8 mouse cellular contexts compared by ENCODE assay signal in the genomic region with DNA sequence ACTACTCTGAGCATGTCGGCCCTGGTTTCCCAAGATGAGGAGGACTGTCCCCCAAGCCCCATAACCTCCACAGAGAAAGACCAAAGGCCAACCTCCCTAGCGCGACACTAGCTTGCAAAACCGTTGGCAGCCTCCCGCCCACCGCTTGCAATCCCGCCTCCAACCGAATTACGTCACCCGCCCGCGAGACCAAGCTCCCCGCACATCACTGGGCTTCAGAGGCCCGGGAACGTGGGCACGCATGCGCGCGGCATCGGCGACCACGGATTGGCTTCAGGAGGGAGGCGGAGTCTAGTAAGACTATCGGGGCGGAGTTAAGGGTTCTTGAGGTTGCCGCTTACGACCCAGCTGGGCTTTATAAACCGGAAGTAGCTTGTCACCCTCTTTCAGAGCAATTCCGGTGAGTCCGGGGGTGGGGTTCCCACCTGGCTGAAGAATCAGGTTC. TPM values are rescaled to one million over a fixed set of nuclear protein-coding genes. Genes with fewer than 3 reads are reported as not detected.
DNase-seq lines count a peak whose midpoint lies in the region; ATAC-seq and TF ChIP-seq lines count a peak whose summit lies in the region.

TSS of gene Cntrob (minus strand) at position 109 of the 445 bp plus-strand sequence.
TSS of gene Trappc1 (plus strand) at position 314 of the 445 bp plus-strand sequence.

- WGBS in forebrain, embryonic 16.5 days, result under 1% methylated on average over 30 of the region's 30 CpGs
- under 1% methylated on average over 30 of the region's 30 CpGs for WGBS in lung, embryonic 14.5 days
- under 1% methylated on average over 30 of the region's 30 CpGs for WGBS in olfactory bulb, adult 2 months
- under 1% methylated on average over 30 of the region's 30 CpGs for WGBS in thymus, adult 2 months

- peaks cover 59% of the 10 kb centered on the region for H3K4me1 ChIP-seq in G1E (ENCODE audit: insufficient read depth, low read depth, low read length)
- H3K4me1 ChIP-seq in forebrain, embryonic 16.5 days (replicated peaks; ENCODE audit: control insufficient read depth, insufficient read depth, low read length), result peaks cover 46% of the 10 kb centered on the region
- peaks cover 20% of the 10 kb centered on the region for H3K4me1 ChIP-seq in lung, embryonic 14.5 days (ENCODE audit: insufficient read depth)
- H3K4me1 ChIP-seq in olfactory bulb, adult 2 months (ENCODE audit: control insufficient read depth, insufficient read depth, low read length), result peaks cover 36% of the 10 kb centered on the region
- peaks cover 41% of the 10 kb centered on the region for H3K4me1 ChIP-seq in thymus, adult 2 months (replicated peaks; ENCODE audit: control insufficient read depth, insufficient read depth, low read length)

- TF ChIP-seq POLR2A in olfactory bulb, adult 2 months (IDR thresholded peaks at IDR 0.05; ENCODE audit: insufficient read depth, low read depth, low read length), result peak; percentile 89
- peak; percentile 95 for TF ChIP-seq POLR2A in thymus, adult 2 months (IDR thresholded peaks at IDR 0.05; ENCODE audit: control insufficient read depth, extremely low read depth, insufficient read depth, low read length, poor library complexity)

- ATAC-seq in G1E (ENCODE audit: extremely low read depth, insufficient number of reproducible peaks, low FRiP score, poor library complexity, severe bottlenecking), result peak; percentile 91
- peak; percentile 96 for ATAC-seq in forebrain, embryonic 16.5 days
- peak; percentile 92 for ATAC-seq in lung, embryonic 14.5 days (ENCODE audit: insufficient read depth)

- peak within 1 kb of the TSS; percentile 91 for H3K27ac ChIP-seq in forebrain, embryonic 16.5 days (ENCODE audit: low read length)
- H3K27ac ChIP-seq in layer of hippocampus, adult 2 months, result peak within 1 kb of the TSS; percentile 93
- H3K27ac ChIP-seq in lung, embryonic 14.5 days (ENCODE audit: low read depth), result peak within 1 kb of the TSS; percentile 84
- H3K27ac ChIP-seq in olfactory bulb, adult 2 months (ENCODE audit: insufficient read depth, low read depth, low read length), result peak within 1 kb of the TSS; percentile 82
- peak within 1 kb of the TSS; percentile 85 for H3K27ac ChIP-seq in thymus, adult 2 months (ENCODE audit: control insufficient read depth, insufficient read depth, low read length)

- peaks cover 23% of the 10 kb centered on the region for H3K27me3 ChIP-seq in G1E (ENCODE audit: insufficient read depth, low read length)
- no peaks in the 10 kb centered on the region for H3K27me3 ChIP-seq in forebrain, embryonic 16.5 days (replicated peaks; ENCODE audit: control insufficient read depth, insufficient read depth, low read length)
- peaks cover 18% of the 10 kb centered on the region for H3K27me3 ChIP-seq in lung, embryonic 14.5 days (ENCODE audit: insufficient read depth, low read length)
- H3K27me3 ChIP-seq in thymus, adult 2 months (ENCODE audit: control insufficient read depth, insufficient read depth, low read length), result no peaks in the 10 kb centered on the region

- H3K4me3 ChIP-seq in G1E (ENCODE audit: low read depth, low read length), result peak within 1 kb of the TSS; percentile 70
- H3K4me3 ChIP-seq in forebrain, embryonic 16.5 days (replicated peaks; ENCODE audit: low read length), result peak within 1 kb of the TSS; percentile 50
- peak within 1 kb of the TSS; percentile 64 for H3K4me3 ChIP-seq in layer of hippocampus, adult 2 months
- H3K4me3 ChIP-seq in lung, embryonic 14.5 days (ENCODE audit: low read depth, low read length), result peak within 1 kb of the TSS; percentile 61
- peak within 1 kb of the TSS; percentile 77 for H3K4me3 ChIP-seq in olfactory bulb, adult 2 months (ENCODE audit: insufficient read depth, low read depth, low read length)
- H3K4me3 ChIP-seq in thymus, adult 2 months (ENCODE audit: control insufficient read depth, insufficient read depth, low read length), result peak within 1 kb of the TSS; percentile 78

- no peak for TF ChIP-seq CTCF in G1E (IDR thresholded peaks at IDR 0.05; ENCODE audit: low read depth, low read length)
- TF ChIP-seq CTCF in layer of hippocampus, adult 2 months (conservative IDR thresholded peaks at IDR 0.05), result no peak
- TF ChIP-seq CTCF in lung, embryonic 14.5 days (IDR thresholded peaks at IDR 0.05; ENCODE audit: low read depth), result 0 out of 2 replicates have a peak, but pooled peaks have one; percentile 12
- no peak for TF ChIP-seq CTCF in olfactory bulb, adult 2 months (IDR thresholded peaks at IDR 0.05; ENCODE audit: insufficient read depth, low read depth, low read length)
- TF ChIP-seq CTCF in thymus, adult 2 months (IDR thresholded peaks at IDR 0.05; ENCODE audit: borderline replicate concordance, control insufficient read depth, extremely low read depth, insufficient read depth, low read length, poor library complexity), result peak; percentile 81

- H3K36me3 ChIP-seq in G1E (replicated peaks), result peaks cover 39% of the 10 kb centered on the region
- peaks cover 4% of the 10 kb centered on the region; the same call in 1 of the 2 replicates for H3K36me3 ChIP-seq in forebrain, embryonic 16.5 days (ENCODE audit: control insufficient read depth, insufficient read depth)
- peaks cover 24% of the 10 kb centered on the region for H3K36me3 ChIP-seq in lung, embryonic 14.5 days (ENCODE audit: insufficient read depth)
- H3K36me3 ChIP-seq in thymus, adult 2 months (ENCODE audit: control insufficient read depth, insufficient read depth, low read length), result 0 out of 2 replicates have a peak, but pooled peaks cover 2% of the 10 kb centered on the region

- peak within 1 kb of the TSS; percentile 78 for H3K9ac ChIP-seq in forebrain, embryonic 16.5 days (replicated peaks; ENCODE audit: low read depth, low read length)
- peak within 1 kb of the TSS; percentile 82 for H3K9ac ChIP-seq in lung, embryonic 14.5 days

- DNase-seq in G1E (ENCODE audit: low spot score), result peak; percentile 96
- DNase-seq in cerebellum, adult 18-20 months, result peak; percentile 99 to 100
- peak; percentile 97 to 98 for DNase-seq in heart, postnatal 36 days
- DNase-seq in layer of hippocampus, adult 2 months (ENCODE audit: low spot score in 2 of 2), result peak; percentile 99
- DNase-seq in lung, embryonic 14.5 days, result peak; percentile 99
- peak; percentile 99 for DNase-seq in thymus, adult 2 months

- intact Hi-C loops in heart, postnatal 36 days (cut with DNase I), result no loop called here

- peak within 1 kb of the TSS; percentile 94 for H3K4me2 ChIP-seq in forebrain, embryonic 16.5 days (ENCODE audit: low read length)
- peak within 1 kb of the TSS; percentile 97 for H3K4me2 ChIP-seq in lung, embryonic 14.5 days

- no peaks in the 10 kb centered on the region for H3K9me3 ChIP-seq in G1E (replicated peaks)
- H3K9me3 ChIP-seq in forebrain, embryonic 16.5 days (ENCODE audit: control insufficient read depth, low read length), result no peaks in the 10 kb centered on the region
- no peaks in the 10 kb centered on the region for H3K9me3 ChIP-seq in lung, embryonic 14.5 days (ENCODE audit: low read depth, low read length)

RNA-seq across cellular contexts. Expression of gene Cntrob, which starts in this region (rescaled TPM):
- total RNA-seq in G1E (2014; fragmentation: Nextera tagmentation), result 30.3 and 42.0 TPM in 2 replicates
- total RNA-seq in G1E (2017), result 19.2 and 26.0 TPM in 2 replicates
- polyA plus RNA-seq in G1E (2012), result 30.8 and 35.4 TPM in 2 replicates
- polyA plus RNA-seq in forebrain, embryonic 16.5 days (2015; fragmentation: Nextera tagmentation; extraction: Ambion mirVana), result 31.0 and 32.5 TPM in 2 replicates
- 1 to 10 TPM; 2.8 to 3.1 TPM for total RNA-seq in heart, postnatal 36 days (2021)
- total RNA-seq in layer of hippocampus, adult 2 months (2021), result 10 to 100 TPM; 13.9 to 17.8 TPM
- 16.6 and 19.2 TPM in 2 replicates for polyA plus RNA-seq in lung, embryonic 14.5 days (2014; fragmentation: Nextera tagmentation; extraction: Ambion mirVana)
- polyA plus RNA-seq in olfactory bulb, adult 2 months (2012; ENCODE audit: insufficient read depth, insufficient read length, low replicate concordance, missing spikeins), result not detected in 2 replicates
- polyA plus RNA-seq in thymus, adult 2 months (2012; rRNA removed), result 41.5 and 43.8 TPM in 2 replicates

RNA-seq across cellular contexts. Expression of gene Trappc1, which starts in this region (rescaled TPM):
- total RNA-seq in G1E (2014; fragmentation: Nextera tagmentation) (138 and 139 TPM in 2 replicates), G1E (2017) (116 and 127 TPM in 2 replicates)
- polyA plus RNA-seq in G1E (2012), result 7.4 and 10.1 TPM in 2 replicates
- polyA plus RNA-seq in forebrain, embryonic 16.5 days (2015; fragmentation: Nextera tagmentation; extraction: Ambion mirVana), result 162 and 166 TPM in 2 replicates
- total RNA-seq in heart, postnatal 36 days (2021), result 10 to 100 TPM; 54.3 to 60.1 TPM
- total RNA-seq in layer of hippocampus, adult 2 months (2021), result 10 to 100 TPM; 63.0 to 63.5 TPM
- 143 and 150 TPM in 2 replicates for polyA plus RNA-seq in lung, embryonic 14.5 days (2014; fragmentation: Nextera tagmentation; extraction: Ambion mirVana)
- not detected in 2 replicates for polyA plus RNA-seq in olfactory bulb, adult 2 months (2012; ENCODE audit: insufficient read depth, insufficient read length, low replicate concordance, missing spikeins)
- polyA plus RNA-seq in thymus, adult 2 months (2012; rRNA removed), result 50.6 and 62.5 TPM in 2 replicates

Comparison
In these comparisons a context has a peak if more than half of its experiments do, and no peak if none do; other contexts are left out.
1. Peak in every context shown above with its lines: DNase-seq, ATAC-seq, H3K4me3 ChIP-seq and H3K27ac ChIP-seq.
2. CTCF ChIP-seq: peak in lung, embryonic 14.5 days (single experiment) and thymus, adult 2 months (single experiment); none in G1E (single experiment), layer of hippocampus, adult 2 months (single experiment) and olfactory bulb, adult 2 months (single experiment).